Mouse (Mus musculus) urinary bladder, postnatal 4 days (tissue): ENCODE measurements around the gene Arr3.

ENCODE experiments used
- DNase-seq, 2 experiments: peaks; one replicate each; pipeline ENCODE4 v3.0.0; 2021 to 2022; ENCODE audit warnings: low spot score in 2 of 2

Gene Arr3

GRCm38 (mm10) chrX:100605314-100605713, at the start of gene Arr3:
Gene Arr3 (plus strand): TSS chrX:100605497.
- DNase-seq: no peak

DNA sequence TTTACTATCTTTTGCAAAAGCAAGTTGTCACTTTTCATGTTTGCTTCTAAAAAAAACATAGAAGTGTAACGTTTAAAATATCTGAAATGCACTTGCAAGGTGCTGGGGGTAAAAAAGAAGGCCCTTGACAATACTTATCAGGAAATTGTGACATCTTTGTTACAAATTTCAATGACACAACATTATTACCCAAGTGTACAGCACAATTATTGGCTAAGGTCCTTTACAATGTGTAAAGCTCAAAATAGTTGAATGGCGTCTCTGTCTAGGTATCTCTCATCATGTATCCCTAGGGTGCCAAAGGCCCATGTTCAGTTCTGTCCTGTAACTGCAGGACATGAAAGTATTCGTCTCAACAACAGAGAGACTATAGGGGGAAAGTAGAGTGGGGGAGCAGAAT, 49.3 kb upstream of the Arr3 start:
- DNase-seq: no peak

DNA sequence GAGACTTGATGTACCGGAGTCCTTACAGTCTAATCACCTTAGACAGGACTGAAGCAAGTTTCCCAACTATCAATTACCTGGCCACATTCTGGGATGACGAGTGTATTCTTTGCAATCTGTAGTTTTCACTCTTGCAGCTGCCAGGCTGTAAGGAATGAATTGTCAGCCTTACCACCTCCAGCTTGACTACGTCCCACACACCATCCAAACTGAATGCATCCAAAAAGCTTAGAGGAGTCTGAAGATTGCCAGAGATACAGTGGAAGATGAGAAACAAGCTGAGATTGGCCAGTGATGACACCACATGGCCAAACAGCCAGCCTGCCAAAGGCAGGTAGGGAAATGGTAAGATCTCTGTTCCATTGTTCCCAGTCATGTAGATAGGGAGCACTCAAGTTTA, 39.6 kb upstream of the Arr3 start:
- DNase-seq: no peak

- DNase-seq: no peak
Observed at GRCm38 (mm10) chrX:100571951-100572350, 33.3 kb upstream of the Arr3 start, which contains the start of gene Awat1. Gene Awat1 (plus strand): TSS chrX:100572251.

GRCm38 (mm10) chrX:100594791-100595190, 10.5 kb upstream of the Arr3 start, which contains the start of gene P2ry4:
Gene P2ry4 (minus strand): TSS chrX:100594869.
- no peak for DNase-seq

DNA sequence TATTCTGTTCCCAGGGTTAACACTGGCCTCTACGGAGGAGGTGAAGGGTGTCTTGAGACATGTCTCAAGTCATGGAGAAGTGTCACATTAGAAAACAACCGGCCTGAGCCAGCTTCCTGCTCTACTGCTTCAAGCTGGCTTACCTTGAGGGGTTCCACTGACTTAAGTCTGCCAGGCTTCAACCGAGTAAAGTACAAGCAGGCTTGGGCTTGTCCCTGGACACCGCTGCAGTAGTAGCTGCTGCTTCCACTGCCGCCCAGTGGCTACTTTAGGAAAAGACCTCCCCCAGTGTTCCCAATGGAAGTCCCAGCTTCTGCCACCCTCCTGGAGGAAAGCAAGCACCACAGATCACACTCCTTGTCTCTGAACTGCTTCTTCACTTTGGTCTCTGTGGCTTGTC, 7.9 kb upstream of the Arr3 start:
- DNase-seq: peak in 1 of 2 experiments; percentile 17

DNA sequence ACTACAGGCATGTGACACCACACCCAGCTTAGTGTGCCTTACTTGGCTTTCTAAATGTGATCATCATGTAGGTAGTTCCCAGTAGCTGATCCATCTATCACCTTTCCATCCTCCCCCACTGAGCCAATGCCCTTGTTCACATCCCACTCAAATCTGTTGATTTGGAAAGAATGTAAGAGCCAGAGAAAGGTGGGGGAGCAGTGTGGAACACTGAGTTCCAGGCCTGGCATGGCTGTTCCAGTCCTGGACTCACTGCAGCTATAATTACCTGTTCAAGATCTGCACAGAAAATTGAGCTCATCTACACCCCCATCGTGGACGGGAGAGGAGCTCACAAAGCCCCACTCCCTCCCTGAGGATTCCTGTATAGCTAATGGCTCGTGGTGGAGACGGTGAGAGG, 5.5 kb upstream of the Arr3 start:
- no peak for DNase-seq

DNA sequence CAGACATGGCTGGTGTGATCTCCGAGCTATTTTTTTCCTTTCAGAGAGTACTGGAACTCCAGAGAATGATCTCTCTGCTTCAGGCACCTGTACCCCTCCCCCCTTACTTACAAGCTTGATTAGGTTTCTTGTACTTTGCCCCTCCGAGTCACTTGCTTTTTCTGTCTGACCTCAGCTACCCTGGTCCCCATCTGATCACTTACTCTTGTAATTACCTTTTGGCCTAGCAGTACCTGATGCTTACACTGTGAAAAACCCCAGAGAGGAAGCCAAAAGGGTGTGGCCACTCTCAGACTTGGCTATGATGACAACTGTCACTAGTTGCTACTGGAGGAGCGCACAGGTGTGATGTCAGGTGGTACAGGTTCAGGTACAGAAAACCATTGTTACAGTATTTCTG, 13.2 kb downstream of the Arr3 start:
- no peak for DNase-seq

DNA sequence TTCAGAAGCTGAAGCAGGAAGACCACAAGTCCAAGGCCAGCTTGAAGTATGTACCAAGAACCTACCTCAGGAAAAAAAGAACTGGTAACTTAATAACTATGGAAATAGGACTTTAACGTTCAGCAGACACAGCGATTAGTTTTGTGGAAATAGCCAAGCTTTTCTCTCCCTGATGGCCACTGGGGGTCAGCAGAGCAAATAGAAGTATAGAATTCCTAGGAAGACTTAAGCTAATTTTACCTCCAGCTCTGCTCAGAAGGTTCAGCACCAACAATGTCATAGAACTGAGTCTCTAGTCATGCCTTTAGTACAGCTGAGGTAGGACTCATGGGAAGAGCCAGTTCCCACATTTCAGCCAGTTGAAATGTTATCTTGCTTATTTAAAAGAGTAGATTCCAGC, 16.1 kb downstream of the Arr3 start:
- DNase-seq: no peak

DNA sequence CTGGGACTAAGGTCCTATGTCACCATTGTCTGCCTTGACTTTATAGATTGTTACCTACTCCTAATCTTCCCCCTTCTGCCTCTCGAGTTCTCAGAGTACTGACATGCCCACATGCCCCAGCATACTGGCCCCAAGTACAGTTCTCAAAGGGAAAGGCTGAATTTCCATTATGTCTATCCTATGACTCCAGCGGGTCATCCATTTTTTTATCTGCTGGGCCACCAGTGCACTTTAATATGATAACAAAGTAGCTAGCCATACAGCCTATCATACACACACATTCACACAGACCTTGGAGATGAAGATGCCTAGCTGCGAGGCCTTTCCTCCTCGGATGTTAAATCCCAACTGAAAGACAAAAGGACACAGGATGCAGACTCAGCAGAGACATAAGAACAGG, 18.9 kb downstream of the Arr3 start:
- no peak for DNase-seq

GRCm38 (mm10) chrX:100625146-100625545, 19.8 kb downstream of the Arr3 start:
- DNase-seq: no peak

DNA sequence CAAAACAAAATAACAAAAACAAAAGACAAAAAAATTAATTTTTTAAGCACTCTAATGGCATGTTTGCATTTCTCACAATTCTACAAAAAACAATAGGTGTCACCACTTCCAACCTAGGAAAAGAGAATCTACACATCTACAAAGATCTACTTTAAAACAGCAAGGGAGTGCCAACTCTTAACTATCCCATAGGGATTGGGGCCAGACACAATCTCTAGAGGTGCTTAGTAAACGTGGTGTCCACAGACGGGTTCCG, 20.2 kb downstream of the Arr3 start, which contains the start of gene Kif4:
Gene Kif4 (plus strand): TSS at position 192 of the 256 bp plus-strand sequence.
- DNase-seq: no peak

DNA sequence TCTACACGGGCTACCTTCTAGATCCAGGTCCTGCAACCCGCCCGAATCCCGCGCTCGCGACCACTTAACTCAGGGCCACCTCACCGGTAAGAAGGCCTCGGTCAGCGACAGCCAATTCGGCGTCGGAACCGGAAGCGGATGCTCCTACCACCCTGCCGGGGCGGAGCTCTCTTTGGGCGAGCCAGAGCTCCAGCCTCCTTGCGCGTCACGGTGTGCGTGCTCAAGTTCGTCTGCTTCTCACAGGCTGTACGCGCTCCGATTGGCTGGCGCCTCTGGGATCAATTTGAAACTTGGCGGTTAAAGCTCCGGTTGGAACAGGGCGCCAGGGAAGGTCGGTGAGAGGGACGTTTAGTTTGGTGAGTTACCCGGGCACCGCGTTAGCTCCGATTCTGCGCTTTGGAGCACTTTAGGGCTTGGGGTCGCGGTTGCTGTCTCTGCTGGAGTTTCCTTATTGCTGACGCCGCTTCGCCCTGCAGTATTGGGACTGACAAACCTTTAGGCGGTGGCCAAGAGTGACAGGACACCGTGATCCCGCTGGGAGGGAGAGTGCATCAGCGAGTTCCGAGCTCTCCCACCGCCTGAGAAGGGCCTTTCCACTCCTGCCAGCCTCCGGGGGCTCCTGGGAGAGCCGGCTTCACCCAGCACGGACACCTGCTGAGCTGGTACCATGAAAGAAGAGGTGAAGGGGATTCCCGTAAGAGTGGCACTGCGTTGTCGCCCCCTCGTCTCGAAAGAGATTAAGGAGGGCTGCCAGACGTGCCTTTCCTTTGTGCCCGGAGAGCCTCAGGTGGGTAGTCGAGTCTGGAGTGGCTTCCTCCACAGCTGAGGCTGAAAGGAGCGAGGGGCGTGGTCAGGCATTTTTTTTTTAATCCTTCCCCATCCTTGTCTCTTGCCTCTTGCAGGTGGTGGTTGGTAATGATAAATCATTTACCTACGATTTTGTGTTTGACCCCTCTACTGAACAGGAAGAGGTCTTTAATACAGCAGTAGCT, 20.8 kb downstream of the Arr3 start, which contains the start of gene Pdzd11:
Gene Pdzd11 (minus strand): TSS at position 767 of the 992 bp plus-strand sequence.
- DNase-seq: peak; percentile 83 to 87

DNA sequence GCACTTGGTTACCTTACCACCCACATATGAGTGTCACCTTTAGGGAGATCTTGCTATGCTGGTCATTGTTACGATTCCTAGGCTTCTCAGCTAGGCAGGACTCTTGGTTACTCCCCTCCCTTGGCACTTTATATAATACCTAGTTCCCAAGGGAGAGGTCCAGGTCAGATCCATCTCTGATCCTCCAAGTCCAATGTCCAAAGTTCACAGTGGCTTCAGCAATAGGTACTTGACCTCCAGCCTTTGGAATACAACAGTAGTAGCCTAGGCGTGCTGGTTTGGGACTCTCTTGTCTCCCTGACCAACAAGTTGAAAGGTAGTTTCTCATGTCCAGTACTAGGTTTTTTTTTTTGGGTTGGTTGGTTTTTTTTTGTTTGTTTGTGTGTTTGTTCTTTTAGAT, 23.8 kb downstream of the Arr3 start:
- DNase-seq: no peak

- DNase-seq: no peak
Observed at GRCm38 (mm10) chrX:100638477-100638876, 33.2 kb downstream of the Arr3 start.

- DNase-seq: no peak
Observed at GRCm38 (mm10) chrX:100652848-100653247, 47.6 kb downstream of the Arr3 start.

GRCm38 (mm10) chrX:100664825-100665224, 59.5 kb downstream of the Arr3 start:
- no peak for DNase-seq
